Mouse (Mus musculus): ENCODE measurements around the gene Galt. TPM values are rescaled to one million over a fixed set of nuclear protein-coding genes. Genes with fewer than 3 reads are reported as not detected.
A peak's percentile ranks its signal among the peaks of the same experiment; 100 is the strongest.
"Not testable (repeated sequence)": the region's sequence is repeated elsewhere in the genome, so short reads cannot be mapped to it uniquely, and the experiment has no call there.

Gene Galt
- polyA plus RNA-seq, 1 experiment = 71.2 TPM

DNA sequence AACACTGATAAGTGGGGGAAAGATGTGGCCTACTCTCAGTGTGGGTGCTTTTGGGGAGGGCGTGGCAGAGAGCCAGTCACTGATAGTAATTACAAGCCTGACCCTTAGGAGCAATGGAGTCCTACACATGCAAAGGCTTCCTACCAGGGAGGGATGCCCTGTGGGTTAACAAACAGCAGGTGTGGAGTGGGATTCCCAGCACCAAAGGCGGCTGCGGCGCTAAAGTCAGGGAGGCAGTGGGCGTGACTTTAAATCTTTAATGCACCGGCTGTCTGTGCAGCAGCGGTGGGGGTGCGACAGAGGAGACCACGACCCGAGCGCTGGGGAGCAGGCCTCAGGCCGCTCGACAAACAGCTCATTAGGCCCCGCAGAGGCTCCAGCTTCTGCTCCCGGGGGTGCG is 17.9 kb downstream of the Galt start:
- WGBS = 8% methylated on average over 8 of the region's 16 CpGs
- not testable (repeated sequence) for DNase-seq (ENCODE audit: low read depth, low spot score)

DNA sequence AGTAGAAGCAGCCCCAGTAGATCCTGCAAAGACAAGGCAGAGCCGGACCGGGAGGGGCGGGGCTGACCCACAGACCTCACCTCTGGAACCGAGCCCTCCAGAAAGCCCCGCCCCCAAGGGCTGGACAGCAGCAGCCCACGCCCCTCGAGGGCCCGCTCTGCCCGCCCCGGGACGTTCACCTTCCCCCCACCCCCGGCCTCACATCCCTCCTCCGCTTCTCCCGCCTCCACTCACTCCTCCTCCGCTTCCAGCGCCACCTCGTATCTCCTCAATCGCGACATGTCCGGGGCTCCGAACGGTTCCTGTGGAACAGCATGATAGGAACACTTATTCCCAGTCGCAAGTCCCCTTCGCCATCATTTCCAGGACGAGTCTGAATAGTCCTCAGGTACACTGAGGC is 18.5 kb downstream of the Galt start:
- under 1% methylated on average over 23 of the region's 25 CpGs for WGBS

DNA sequence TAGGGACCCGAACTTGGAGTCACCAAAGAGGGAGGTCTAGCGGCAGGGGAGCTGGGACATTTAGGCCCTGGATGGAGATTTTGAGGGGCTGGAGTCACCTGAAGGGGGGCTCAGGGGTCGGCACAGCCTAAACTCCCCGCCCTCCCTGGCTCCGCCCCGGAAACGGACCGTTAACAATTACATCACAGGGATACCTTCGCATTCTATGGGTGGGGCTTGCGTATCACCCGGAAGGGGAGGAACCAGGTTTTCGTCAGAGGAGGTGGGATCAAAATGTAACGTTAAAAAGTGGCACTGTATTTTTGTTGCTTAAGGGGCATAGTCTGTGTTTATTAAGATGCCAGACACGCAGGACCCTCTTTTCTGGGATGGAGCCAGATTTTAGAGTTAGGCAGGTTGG is 19.0 kb downstream of the Galt start, which contains the start of gene Ccl27a:
Ccl27a (minus strand) TSS at position 246 of the 400 bp plus-strand sequence.
- 3% methylated on average over 12 of the region's 14 CpGs for WGBS
- DNase-seq (ENCODE audit: low read depth, low spot score) = peak; percentile 48

More for the DNA sequence above, 18.5 kb downstream of the Galt start:
- not testable (repeated sequence) for DNase-seq (ENCODE audit: low read depth, low spot score)

DNA sequence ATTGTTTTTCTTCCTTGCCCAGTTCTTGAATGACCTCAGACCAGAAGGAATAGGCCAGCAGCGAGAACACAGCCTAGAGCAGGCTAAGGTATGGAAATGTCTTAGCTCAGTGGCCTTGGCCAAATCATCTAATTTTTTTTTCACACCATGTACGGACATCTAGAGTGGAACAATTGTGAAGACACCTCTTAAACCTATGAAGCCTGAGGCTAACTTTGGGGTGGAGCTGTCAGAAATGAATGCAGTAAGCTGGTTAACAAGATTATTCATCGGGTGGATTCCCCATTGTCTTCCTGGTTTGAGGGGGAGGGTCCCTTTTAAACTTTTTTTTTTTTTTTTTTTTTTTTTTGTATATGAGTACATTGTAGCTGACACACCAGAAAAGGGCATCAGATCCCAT is 19.5 kb downstream of the Galt start:
- 68% methylated on average over 3 of the region's 3 CpGs for WGBS

DNA sequence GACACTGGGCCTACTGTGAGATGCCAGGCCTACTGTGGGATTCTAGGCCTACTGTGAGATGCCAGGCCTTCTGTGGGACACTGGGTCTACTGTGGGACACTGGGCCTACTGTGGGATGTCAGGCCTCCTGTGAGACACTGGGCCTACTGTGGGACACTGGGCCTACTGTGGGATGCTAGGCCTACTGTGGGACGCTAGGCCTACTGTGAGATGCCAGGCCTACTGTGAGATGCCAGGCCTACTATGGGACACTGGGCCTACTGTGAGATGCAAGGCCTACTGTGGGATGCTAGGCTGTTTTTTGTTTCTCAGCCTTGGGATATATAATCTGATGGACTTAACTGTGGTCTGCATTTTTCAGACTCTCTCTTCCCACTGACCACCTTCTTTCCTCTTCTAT is 20.8 kb downstream of the Galt start:
- DNase-seq (ENCODE audit: low read depth, low spot score) = not testable (repeated sequence)
- 88% methylated on average over 1 of the region's 1 CpGs for WGBS

More for the DNA sequence above, 19.5 kb downstream of the Galt start:
- not testable (repeated sequence) for DNase-seq (ENCODE audit: low read depth, low spot score)

DNA sequence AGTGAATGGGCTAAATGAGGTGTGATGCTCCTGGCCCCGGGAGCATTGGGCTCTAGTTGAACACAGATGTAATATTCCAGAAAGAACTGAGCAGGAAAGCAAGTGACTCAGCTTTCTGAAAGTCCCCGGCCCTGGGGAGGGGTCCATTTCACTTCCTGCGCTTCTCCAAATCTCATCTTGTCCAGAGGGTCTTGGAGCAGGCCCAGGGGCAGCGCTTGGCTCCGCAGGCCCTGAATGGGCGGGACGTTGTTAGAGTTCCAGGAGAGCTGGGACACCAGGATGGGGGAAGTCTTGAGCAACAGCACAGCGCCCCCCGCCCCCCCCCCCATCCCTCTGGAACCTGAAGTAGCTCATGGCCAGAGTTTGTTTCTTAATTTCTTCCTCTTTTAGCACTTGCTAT is 26.2 kb downstream of the Galt start:
- not testable (repeated sequence) for DNase-seq (ENCODE audit: low read depth, low spot score)
- 38% methylated on average over 9 of the region's 9 CpGs for WGBS

DNA sequence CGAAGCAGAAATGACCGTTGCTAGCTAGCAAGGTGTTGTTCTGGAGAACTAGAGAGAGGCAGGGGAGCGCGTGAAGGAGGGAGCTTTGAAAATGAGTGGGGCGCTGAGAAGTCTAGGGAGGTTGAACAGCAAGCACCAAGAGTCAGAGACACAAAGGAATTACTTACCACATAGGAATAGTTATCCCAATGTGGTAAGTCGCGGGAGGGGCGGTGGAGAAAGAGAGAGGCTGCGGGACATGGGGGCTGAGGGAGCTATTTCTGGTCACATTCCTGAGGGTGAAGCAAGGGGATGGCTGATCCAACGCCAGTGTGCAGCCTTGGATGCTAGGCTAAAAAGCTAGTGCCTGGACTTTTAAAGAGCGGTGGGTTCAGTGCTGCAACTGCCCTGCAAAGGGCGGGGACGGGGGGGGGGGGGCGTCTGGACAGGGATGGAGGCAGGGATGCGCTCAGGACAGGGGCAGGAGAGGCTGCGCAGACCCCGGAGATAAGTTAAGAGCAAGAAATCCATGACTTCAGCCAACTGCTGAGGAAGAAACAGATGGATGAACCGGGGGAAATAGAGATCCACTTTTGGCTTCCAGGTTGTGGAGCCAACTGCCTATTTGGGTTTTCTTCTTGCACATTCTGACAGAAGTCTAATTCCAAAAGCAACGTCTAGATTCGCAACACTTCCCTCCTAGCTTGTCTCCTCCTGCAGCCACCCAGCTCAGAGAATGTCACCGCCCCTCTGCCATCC is 26.9 kb downstream of the Galt start:
- WGBS = 26% methylated on average over 18 of the region's 21 CpGs
- not testable (repeated sequence) for DNase-seq (ENCODE audit: low read depth, low spot score)

DNA sequence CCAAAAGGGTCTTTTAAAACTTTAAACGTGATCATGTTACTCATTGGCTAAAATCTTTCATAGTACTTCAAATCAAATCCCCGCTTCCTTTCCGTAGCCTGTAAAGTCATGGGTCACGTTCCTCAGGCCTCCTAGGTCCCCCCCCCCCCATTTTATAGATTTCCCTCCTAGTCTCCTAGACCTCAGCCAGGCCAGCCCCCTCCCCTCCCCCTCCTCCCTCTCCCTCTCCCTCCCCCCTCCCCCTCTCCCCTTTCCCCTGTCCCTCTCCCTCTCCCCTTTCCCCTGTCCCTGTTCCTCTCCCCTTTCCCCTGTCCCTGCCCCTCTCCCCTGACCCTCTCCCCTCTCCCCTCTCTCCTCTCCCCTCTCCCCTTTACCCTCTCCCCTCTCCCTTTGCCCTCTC is 27.7 kb downstream of the Galt start:
- DNase-seq (ENCODE audit: low read depth, low spot score) = not testable (repeated sequence)

DNA sequence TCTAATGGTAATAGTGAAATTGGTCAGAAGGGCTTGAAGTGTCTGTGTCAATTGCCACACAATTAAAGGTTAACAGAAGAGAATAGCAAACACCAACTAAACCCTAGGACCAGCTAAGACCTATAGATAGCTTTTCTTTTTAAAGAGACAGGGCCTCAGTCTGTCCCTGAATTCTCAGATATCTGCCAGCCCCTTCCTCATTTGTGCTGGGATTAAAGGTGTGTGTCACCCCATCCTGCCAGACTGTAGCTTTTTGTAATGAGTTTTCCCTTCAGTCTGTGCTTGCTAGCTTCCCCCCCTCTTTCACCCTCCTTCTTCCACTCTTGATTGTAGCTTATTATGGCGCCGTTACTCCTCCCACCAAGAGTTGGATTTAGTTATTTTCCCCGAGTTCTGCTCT is 28.2 kb downstream of the Galt start:
- WGBS = 41% methylated on average over 3 of the region's 3 CpGs
- DNase-seq (ENCODE audit: low read depth, low spot score) = not testable (repeated sequence)

More for the DNA sequence above, 27.7 kb downstream of the Galt start:
- WGBS = 54% methylated on average over 4 of the region's 4 CpGs

Other genes with a start within 250 kb of the Galt start
- 0.12 and 0.34 TPM in 2 replicates for gene 1110017D15Rik, start 237.9 kb upstream of the Galt start, polyA plus RNA-seq (2012; rRNA removed)
- 6.9 and 8.6 TPM in 2 replicates for gene Fam219a, start 185.7 kb upstream of the Galt start, polyA plus RNA-seq (2012; rRNA removed)
- gene Dnaic1, start 185.5 kb upstream of the Galt start, polyA plus RNA-seq (2012; rRNA removed) = 2.3 and 2.5 TPM in 2 replicates
- 4.0 and 5.4 TPM in 2 replicates for gene Enho, start 114.9 kb upstream of the Galt start, polyA plus RNA-seq (2012; rRNA removed)
- gene Cntfr, start 58.1 kb upstream of the Galt start, polyA plus RNA-seq (2012; rRNA removed) = 1.4 TPM in 2 replicates
- 27.6 and 27.9 TPM in 2 replicates for gene Il11ra1, start 55.2 kb upstream of the Galt start, polyA plus RNA-seq (2012; rRNA removed)
- gene Rpp25l, start 41.7 kb upstream of the Galt start, polyA plus RNA-seq (2012; rRNA removed) = 37.7 and 41.3 TPM in 2 replicates
- 59.3 and 65.9 TPM in 2 replicates for gene Dctn3, start 32.1 kb upstream of the Galt start, polyA plus RNA-seq (2012; rRNA removed)
- gene Arid3c, start 24.1 kb upstream of the Galt start, polyA plus RNA-seq (2012; rRNA removed) = 0.04 TPM in 1 of 2 replicates, not detected in the other
- gene Sigmar1, start 929 bp downstream of the Galt start, polyA plus RNA-seq (2012; rRNA removed) = 76.2 and 80.9 TPM in 2 replicates
- gene Ccl27a, start 19.0 kb downstream of the Galt start, polyA plus RNA-seq (2012; rRNA removed) = 13.1 and 13.6 TPM in 2 replicates
- 2.0 TPM in 1 of 2 replicates, not detected in the other for gene Gm21541, start 148.4 kb downstream of the Galt start, polyA plus RNA-seq (2012; rRNA removed)
- 0.22 and 0.26 TPM in 2 replicates for gene Gm20878, start 186.3 kb downstream of the Galt start, polyA plus RNA-seq (2012; rRNA removed)
- not detected in 2 replicates for gene Fam205a4, start 210.8 kb downstream of the Galt start, polyA plus RNA-seq (2012; rRNA removed)